Mouse (Mus musculus) intestine, postnatal 0 days (tissue): ENCODE data around the gene Ddx24. TPM values are rescaled to one million over a fixed set of nuclear protein-coding genes. Genes with fewer than 3 reads are reported as not detected.

Source experiments
- ATAC-seq: fragments of 200-750 bp; cut with Nextera tagmentation; 2 replicates; pipeline ENCODE4 v1.8.0; 2017; ENCODE audit warnings: mild to moderate bottlenecking, moderate TSS enrichment, moderate library complexity
- H3K27ac ChIP-seq: fragments of 300-500 bp; sonication (generic); 2 replicates; pipeline ENCODE4 v1.5.1; 2014; ENCODE audit warnings: mild to moderate bottlenecking, low read depth, low read length, moderate library complexity
- H3K27me3 ChIP-seq: fragments of 300-500 bp; sonication (generic); replicated peaks from 2 replicates; pipeline ENCODE4 v1.6.1; 2014; ENCODE audit warnings: low read length, mixed read lengths; ENCODE audit not compliant: control insufficient read depth, insufficient read depth
- H3K36me3 ChIP-seq: fragments of 300-500 bp; sonication (generic); 2 replicates; pipeline ENCODE4 v1.6.1; 2014; ENCODE audit warnings: mild to moderate bottlenecking, moderate library complexity; ENCODE audit not compliant: control insufficient read depth, insufficient read depth
- H3K4me1 ChIP-seq: fragments of 300-500 bp; sonication (generic); replicated peaks from 2 replicates; pipeline ENCODE4 v1.6.1; 2014; ENCODE audit warnings: antibody characterized with exemption, low read length, mixed read lengths; ENCODE audit not compliant: control insufficient read depth, insufficient read depth
- H3K4me2 ChIP-seq: fragments of 300-500 bp; sonication (generic); replicated peaks from 2 replicates; pipeline ENCODE4 v1.6.1; 2014; ENCODE audit warnings: low read depth, mild to moderate bottlenecking, moderate library complexity
- H3K4me3 ChIP-seq: fragments of 300-500 bp; sonication (generic); 2 replicates; pipeline ENCODE4 v1.5.1; 2014; ENCODE audit warnings: low read depth, low read length
- H3K9ac ChIP-seq: fragments of 300-500 bp; sonication (generic); 2 replicates; pipeline ENCODE4 v1.6.1; 2014; ENCODE audit warnings: mild to moderate bottlenecking, low read depth, low read length
- H3K9me3 ChIP-seq: fragments of 300-500 bp; sonication (generic); 2 replicates; pipeline ENCODE4 v1.6.1; 2016; ENCODE audit warnings: mixed run types; ENCODE audit not compliant: control insufficient read depth
- CTCF ChIP-seq: sonication (generic); IDR thresholded peaks from 2 replicates; pipeline ENCODE4 v1.5.1; 2016; ENCODE audit warnings: low read depth, mild to moderate bottlenecking, control low read depth, antibody characterized with exemption, moderate library complexity
- WGBS: fragments of 180-500 bp; shearing (Covaris S2); extraction: QIAGEN DNeasy Blood & Tissue Kit; methylation state at CpG from one replicate; pipeline ENCODE4 v1.1.7; 2014; 5-methylcytosine and 5-hydroxymethylcytosine counted together
- polyA plus RNA-seq: library from polyadenylated mRNA; unstranded; fragments of >200 nt; fragmentation: Nextera tagmentation; extraction: Ambion mirVana; gene quantifications from 2 replicates; pipeline ENCODE4 v1.2.1, GENCODE M21; 2015

The Ddx24 gene
- polyA plus RNA-seq, 1 experiment from 2014 or later, result 84.6 TPM

GRCm38 (mm10) chr12:103443524-103443923 lies 17.9 kb upstream of the Ddx24 start, which contains the start of gene Ifi27l2a:
Gene Ifi27l2a (minus strand): TSS chr12:103443680.
- H3K4me2 ChIP-seq, result peak within 1 kb of the TSS; percentile 44
- H3K9ac ChIP-seq, result no peak within 1 kb of the TSS
- no peak for ATAC-seq
- WGBS, result 54% methylated on average over 3 of the region's 3 CpGs
- H3K27ac ChIP-seq, result no peak within 1 kb of the TSS
- no peaks in the 10 kb centered on the region for H3K9me3 ChIP-seq
- no peak within 1 kb of the TSS for H3K4me3 ChIP-seq
- H3K36me3 ChIP-seq, result peaks cover 8% of the 10 kb centered on the region; the same call in 1 of the 2 replicates
- no peaks in the 10 kb centered on the region for H3K27me3 ChIP-seq
- TF ChIP-seq CTCF, result no peak
- no peaks in the 10 kb centered on the region for H3K4me1 ChIP-seq

GRCm38 (mm10) chr12:103437601-103438000 lies 12.0 kb upstream of the Ddx24 start:
- no peak for ATAC-seq
- H3K4me3 ChIP-seq, result no peak overlapping the region
- no peak overlapping the region for H3K4me2 ChIP-seq
- no peak overlapping the region for H3K9ac ChIP-seq
- no peaks in the 10 kb centered on the region for H3K27me3 ChIP-seq
- no peaks in the 10 kb centered on the region for H3K9me3 ChIP-seq
- WGBS, result 95% methylated on average over 1 of the region's 1 CpGs
- peaks cover 14% of the 10 kb centered on the region; the same call in 1 of the 2 replicates for H3K36me3 ChIP-seq
- TF ChIP-seq CTCF, result no peak
- H3K27ac ChIP-seq, result no peak overlapping the region
- peaks cover 5% of the 10 kb centered on the region; the same call in 1 of the 2 replicates for H3K4me1 ChIP-seq

- H3K9ac ChIP-seq, result no peak overlapping the region
- H3K4me2 ChIP-seq, result peak overlapping the region; percentile 51; the same call in 1 of the 2 replicates
- peaks cover 5% of the 10 kb centered on the region; the same call in 1 of the 2 replicates for H3K4me1 ChIP-seq
- TF ChIP-seq CTCF, result no peak
- no peak overlapping the region for H3K4me3 ChIP-seq
- no peaks in the 10 kb centered on the region for H3K27me3 ChIP-seq
- H3K27ac ChIP-seq, result peak overlapping the region; percentile 60; the same call in 1 of the 2 replicates
- peaks cover 7% of the 10 kb centered on the region; the same call in 1 of the 2 replicates for H3K36me3 ChIP-seq
- no peak for ATAC-seq
- H3K9me3 ChIP-seq, result no peaks in the 10 kb centered on the region
Measured at GRCm38 (mm10) chr12:103434861-103435260, 9.2 kb upstream of the Ddx24 start.

- WGBS, result 37% methylated on average over 8 of the region's 8 CpGs
- Histone ChIP-seq H3K9me3 (no peaks in the 10 kb centered on the region), H3K27ac (peak within 1 kb of the TSS; percentile 60), H3K27me3 (no peaks in the 10 kb centered on the region), H3K4me2 (peak within 1 kb of the TSS; percentile 51), H3K4me1 (peaks cover 5% of the 10 kb centered on the region; the same call in 1 of the 2 replicates), H3K36me3 (peaks cover 6% of the 10 kb centered on the region; the same call in 1 of the 2 replicates), H3K4me3 (no peak within 1 kb of the TSS), H3K9ac (no peak within 1 kb of the TSS)
- peak; percentile 96 for ATAC-seq
- TF ChIP-seq CTCF, result no peak
Measured at GRCm38 (mm10) chr12:103433986-103434731, 8.5 kb upstream of the Ddx24 start, which contains the start of gene Ifi27. Gene Ifi27 (plus strand): TSS chr12:103434211.

GRCm38 (mm10) chr12:103433430-103433829 lies 7.8 kb upstream of the Ddx24 start:
- TF ChIP-seq CTCF, result no peak
- peak overlapping the region; percentile 57; the same call in 1 of the 2 replicates for H3K27ac ChIP-seq
- H3K4me1 ChIP-seq, result peaks cover 5% of the 10 kb centered on the region; the same call in 1 of the 2 replicates
- H3K36me3 ChIP-seq, result peaks cover 6% of the 10 kb centered on the region; the same call in 1 of the 2 replicates
- H3K27me3 ChIP-seq, result no peaks in the 10 kb centered on the region
- no peak for ATAC-seq
- H3K9ac ChIP-seq, result no peak overlapping the region
- H3K4me3 ChIP-seq, result no peak overlapping the region
- no peak overlapping the region for H3K4me2 ChIP-seq
- H3K9me3 ChIP-seq, result no peaks in the 10 kb centered on the region
- 61% methylated on average over 2 of the region's 2 CpGs for WGBS

GRCm38 (mm10) chr12:103426710-103427109 lies 1.1 kb upstream of the Ddx24 start:
- no peak overlapping the region for H3K27ac ChIP-seq
- H3K4me1 ChIP-seq, result 0 out of 2 replicates have a peak, but pooled peaks cover 8% of the 10 kb centered on the region
- no peak for ATAC-seq
- peaks cover 17% of the 10 kb centered on the region; the same call in 1 of the 2 replicates for H3K36me3 ChIP-seq
- no peak overlapping the region for H3K9ac ChIP-seq
- no peak overlapping the region for H3K4me3 ChIP-seq
- H3K4me2 ChIP-seq, result no peak overlapping the region
- peak; percentile 31 for TF ChIP-seq CTCF
- 92% methylated on average over 7 of the region's 7 CpGs for WGBS
- H3K9me3 ChIP-seq, result no peaks in the 10 kb centered on the region
- H3K27me3 ChIP-seq, result no peaks in the 10 kb centered on the region
